Mouse (Mus musculus) heart, embryonic 11.5 days (tissue): ENCODE results near the gene Ankrd33b. TPM values are rescaled to one million over a fixed set of nuclear protein-coding genes. Genes with fewer than 3 reads are reported as not detected.

ENCODE experiments used
- ATAC-seq: fragments of 200-750 bp; cut with Nextera tagmentation; replicated peaks from 2 replicates; pipeline ENCODE4 v1.8.0; 2017; ENCODE audit warnings: moderate library complexity; ENCODE audit not compliant: insufficient number of reproducible peaks, low FRiP score, low TSS enrichment
- H3K27ac ChIP-seq: fragments of 300-500 bp; sonication (generic); 2 replicates; pipeline ENCODE4 v1.5.1; 2014; ENCODE audit warnings: mild to moderate bottlenecking, low read depth, low read length
- H3K27me3 ChIP-seq: fragments of 300-500 bp; sonication (generic); 2 replicates; pipeline ENCODE4 v1.6.1; 2014; ENCODE audit warnings: mild to moderate bottlenecking, low read length, mixed read lengths; ENCODE audit not compliant: control insufficient read depth, insufficient read depth
- H3K36me3 ChIP-seq: fragments of 300-500 bp; sonication (generic); 2 replicates; pipeline ENCODE4 v1.6.1; 2014; ENCODE audit warnings: mild to moderate bottlenecking, low read length, moderate library complexity, mixed read lengths; ENCODE audit not compliant: control insufficient read depth, insufficient read depth
- H3K4me1 ChIP-seq: fragments of 300-500 bp; sonication (generic); 2 replicates; pipeline ENCODE4 v1.6.1; 2014; ENCODE audit warnings: low read length; ENCODE audit not compliant: control insufficient read depth, insufficient read depth
- H3K4me2 ChIP-seq: fragments of 300-500 bp; sonication (generic); 2 replicates; pipeline ENCODE4 v1.6.1; 2014; ENCODE audit warnings: mild to moderate bottlenecking, moderate library complexity
- H3K4me3 ChIP-seq: fragments of 300-500 bp; sonication (generic); 2 replicates; pipeline ENCODE4 v1.5.1; 2014; ENCODE audit warnings: low read depth, low read length
- H3K9ac ChIP-seq: fragments of 300-500 bp; sonication (generic); 2 replicates; pipeline ENCODE4 v1.6.1; 2014; ENCODE audit warnings: mild to moderate bottlenecking, low read depth, low read length, moderate library complexity
- H3K9me3 ChIP-seq: fragments of 300-500 bp; sonication (generic); replicated peaks from 2 replicates; pipeline ENCODE4 v1.6.1; 2016; ENCODE audit warnings: low read length; ENCODE audit not compliant: control insufficient read depth
- WGBS: fragments of 180-500 bp; shearing (Covaris S2); extraction: QIAGEN DNeasy Blood & Tissue Kit; methylation state at CpG from one replicate; pipeline ENCODE4 v1.1.7; 2014; ENCODE audit not compliant: insufficient replicate concordance; 5-methylcytosine and 5-hydroxymethylcytosine counted together
- polyA plus RNA-seq: library from polyadenylated mRNA; unstranded; fragments of >200 nt; fragmentation: Nextera tagmentation; extraction: Ambion mirVana; gene quantifications from 2 replicates; pipeline ENCODE4 v1.2.1, GENCODE M21; 2014

Ankrd33b gene
- 2.1 and 2.2 TPM in 2 replicates for polyA plus RNA-seq

DNA sequence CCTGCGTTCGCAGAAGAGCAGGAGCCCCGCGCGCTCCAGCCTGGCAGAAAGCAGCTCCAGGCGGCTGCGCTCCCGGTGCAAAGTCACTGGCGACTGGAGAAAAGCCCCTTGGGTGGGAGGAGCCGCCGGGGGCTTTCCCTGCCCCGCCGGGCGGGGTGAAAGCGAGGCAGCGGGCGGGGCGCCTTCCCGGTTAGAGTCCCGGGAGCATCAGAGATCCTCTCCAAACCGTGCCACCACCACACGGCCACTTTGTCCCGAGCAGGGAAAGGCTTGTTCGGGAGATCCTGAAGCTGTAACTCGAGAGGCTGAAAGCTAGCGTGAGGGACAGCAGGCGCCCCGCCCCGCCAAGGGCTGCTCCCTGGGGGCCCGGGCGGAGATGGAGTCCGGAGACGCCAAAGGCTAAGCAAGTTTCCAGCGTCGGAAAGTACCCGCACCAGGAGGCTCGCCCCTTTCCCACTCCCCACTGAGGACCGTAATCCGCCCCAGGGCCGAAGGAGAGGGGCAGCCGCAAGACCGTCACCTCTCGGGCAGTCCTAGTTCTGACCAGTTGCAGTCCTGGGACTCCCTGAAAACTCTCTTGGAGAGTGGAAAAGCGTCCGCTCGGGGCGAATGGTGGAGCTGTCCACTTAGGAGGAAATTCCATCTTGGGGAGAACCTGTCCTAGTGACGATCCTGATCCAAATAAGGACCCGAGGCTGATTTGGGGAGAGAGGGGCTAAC is at the start of gene Ankrd33b:
Ankrd33b (minus strand) TSS at position 246 of the 720 bp plus-strand sequence.
- Histone ChIP-seq H3K4me1 (peaks cover 8% of the 10 kb centered on the region), H3K4me3 (peak within 1 kb of the TSS; percentile 60), H3K4me2 (peak within 1 kb of the TSS; percentile 100), H3K27me3 (peaks cover 44% of the 10 kb centered on the region), H3K9me3 (no peaks in the 10 kb centered on the region), H3K9ac (peak within 1 kb of the TSS; percentile 65), H3K27ac (no peak within 1 kb of the TSS), H3K36me3 (no peaks in the 10 kb centered on the region)
- under 1% methylated on average over 49 of the region's 49 CpGs for WGBS
- ATAC-seq = 0 out of 2 replicates have a peak, but pooled peaks have one; percentile 9

DNA sequence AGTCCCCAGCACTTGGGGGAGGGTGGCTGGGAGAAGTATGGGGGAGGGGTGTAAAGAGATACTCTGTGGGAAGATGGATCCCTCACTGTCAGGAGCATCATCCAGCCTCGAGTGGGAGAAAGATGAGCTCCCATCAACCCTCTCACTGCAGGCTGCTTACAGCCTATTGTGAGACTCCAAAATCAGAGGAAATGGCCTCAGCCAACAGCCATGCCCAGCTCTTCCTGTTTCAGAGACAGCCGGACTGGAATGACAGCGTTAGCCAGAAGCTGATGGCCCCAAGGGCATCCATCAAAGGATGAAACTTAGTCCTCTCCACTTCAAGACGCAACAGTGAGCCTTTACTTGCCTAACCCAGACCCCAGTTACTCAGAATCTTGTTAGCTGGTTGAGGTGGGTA is 47.7 kb upstream of the Ankrd33b start:
- no peaks in the 10 kb centered on the region for H3K9me3 ChIP-seq
- no peak overlapping the region for H3K27ac ChIP-seq
- H3K4me2 ChIP-seq = no peak overlapping the region
- H3K9ac ChIP-seq = no peak overlapping the region
- H3K4me1 ChIP-seq = peaks cover 9% of the 10 kb centered on the region; the same call in 1 of the 2 replicates
- no peaks in the 10 kb centered on the region for H3K36me3 ChIP-seq
- WGBS = 47% methylated on average over 4 of the region's 4 CpGs
- no peak overlapping the region for H3K4me3 ChIP-seq
- no peak for ATAC-seq
- no peaks in the 10 kb centered on the region for H3K27me3 ChIP-seq

DNA sequence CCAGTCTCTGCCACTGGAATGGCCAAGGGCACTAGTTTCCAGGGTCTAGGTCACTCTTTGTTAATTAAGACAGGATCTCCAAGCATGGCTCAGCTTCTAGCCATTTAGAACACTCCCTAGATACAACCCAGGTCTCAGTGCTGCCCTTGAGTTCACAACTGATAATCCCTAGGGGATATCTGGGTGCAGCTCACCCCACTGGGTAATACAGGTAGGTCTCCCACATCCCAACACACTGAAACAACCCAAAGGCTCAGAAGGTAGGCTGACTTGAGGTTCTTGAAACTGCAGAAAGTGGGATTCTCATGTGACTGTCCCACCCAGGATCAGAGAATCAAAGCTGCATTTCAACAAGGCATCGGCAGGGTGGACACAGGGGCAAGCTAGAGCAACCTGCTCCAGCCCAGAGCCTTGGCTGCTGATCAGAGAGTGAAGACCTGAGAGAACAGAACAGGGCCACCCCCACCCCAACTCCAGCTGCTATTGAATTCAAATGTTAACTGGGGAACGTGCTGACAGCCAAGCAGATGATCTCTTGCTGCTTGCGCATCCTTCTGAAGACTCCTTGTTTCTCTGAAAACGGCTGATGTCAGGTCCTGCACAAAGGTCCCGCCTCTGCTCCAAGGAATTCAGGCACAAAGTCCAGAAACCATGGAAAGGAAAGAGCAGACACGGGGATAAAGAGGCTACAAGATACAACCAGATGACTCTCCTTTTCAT is 46.8 kb upstream of the Ankrd33b start:
- no peak for ATAC-seq
- H3K36me3 ChIP-seq = no peaks in the 10 kb centered on the region
- H3K9ac ChIP-seq = no peak overlapping the region
- H3K4me3 ChIP-seq = no peak overlapping the region
- peaks cover 9% of the 10 kb centered on the region; the same call in 1 of the 2 replicates for H3K4me1 ChIP-seq
- no peaks in the 10 kb centered on the region for H3K9me3 ChIP-seq
- no peaks in the 10 kb centered on the region for H3K27me3 ChIP-seq
- H3K27ac ChIP-seq = no peak overlapping the region
- WGBS = 52% methylated on average over 6 of the region's 6 CpGs
- H3K4me2 ChIP-seq = no peak overlapping the region

DNA sequence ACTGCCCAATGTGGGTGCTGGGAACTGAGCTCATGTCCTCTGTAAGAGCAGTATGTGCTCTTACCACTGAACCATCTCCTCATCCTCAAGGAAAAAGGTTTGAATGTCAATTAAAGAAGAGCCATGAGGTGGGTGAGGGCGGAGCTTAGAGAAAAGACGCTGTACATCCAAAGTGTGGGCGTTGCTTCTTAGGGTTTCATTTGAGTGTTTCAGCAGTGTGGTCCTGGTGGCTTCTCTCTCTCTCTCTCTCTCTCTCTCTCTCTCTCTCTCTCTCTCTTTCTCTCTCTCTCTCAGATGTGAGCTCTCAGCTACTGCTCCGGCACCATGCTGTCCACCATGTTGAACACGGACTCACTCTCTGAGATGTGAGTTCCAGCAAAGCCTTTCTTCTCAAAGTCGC is 46.1 kb upstream of the Ankrd33b start:
- Histone ChIP-seq H3K27me3 (no peaks in the 10 kb centered on the region), H3K4me1 (peaks cover 9% of the 10 kb centered on the region; the same call in 1 of the 2 replicates), H3K4me3 (no peak overlapping the region), H3K36me3 (no peaks in the 10 kb centered on the region), H3K9ac (no peak overlapping the region), H3K9me3 (no peaks in the 10 kb centered on the region), H3K27ac (no peak overlapping the region), H3K4me2 (no peak overlapping the region)
- WGBS = 89% methylated on average over 6 of the region's 6 CpGs
- ATAC-seq = no peak

DNA sequence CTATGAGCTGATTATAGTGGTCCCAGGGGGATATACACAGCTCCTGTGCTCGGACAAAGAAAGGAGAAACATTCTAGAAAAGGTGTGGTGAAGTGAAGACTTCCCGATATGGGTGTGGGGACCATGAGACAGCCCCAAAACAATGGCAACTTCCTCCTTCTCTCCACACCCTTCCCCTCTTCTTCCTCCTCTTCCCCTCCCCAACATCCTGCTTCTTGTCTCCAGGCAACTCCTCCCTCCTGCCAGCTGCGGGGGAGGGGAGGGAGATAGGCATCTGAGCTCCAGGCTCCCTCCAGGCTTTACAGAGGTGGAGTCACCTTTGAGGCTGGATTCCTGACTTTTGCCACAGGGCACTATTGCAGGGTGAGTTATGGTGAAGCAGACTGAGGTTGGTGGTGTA is 45.4 kb upstream of the Ankrd33b start:
- no peaks in the 10 kb centered on the region for H3K27me3 ChIP-seq
- H3K4me3 ChIP-seq = no peak overlapping the region
- no peak overlapping the region for H3K4me2 ChIP-seq
- no peaks in the 10 kb centered on the region for H3K36me3 ChIP-seq
- no peaks in the 10 kb centered on the region for H3K9me3 ChIP-seq
- no peak overlapping the region for H3K27ac ChIP-seq
- no peak for ATAC-seq
- WGBS = 37% methylated on average over 3 of the region's 3 CpGs
- peaks cover 6% of the 10 kb centered on the region; the same call in 1 of the 2 replicates for H3K4me1 ChIP-seq
- no peak overlapping the region for H3K9ac ChIP-seq

DNA sequence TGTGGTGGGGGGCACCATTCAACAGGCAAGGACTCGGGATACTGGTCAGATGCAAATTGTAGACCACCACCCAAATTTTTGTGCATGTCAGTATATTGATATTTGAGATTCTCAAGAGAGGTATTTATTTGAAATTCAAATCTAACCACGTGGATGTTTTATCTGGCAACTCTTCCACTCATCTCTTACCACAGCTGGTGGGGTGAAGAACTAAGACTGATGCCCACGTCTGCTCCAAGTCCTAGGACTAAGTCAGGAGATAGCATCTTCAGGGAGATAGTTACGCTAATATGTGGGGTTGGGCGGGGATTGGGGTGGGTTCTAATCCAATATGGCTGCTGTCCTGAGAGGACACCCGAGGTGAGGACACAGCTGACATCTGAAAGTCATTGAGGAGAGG is 44.9 kb upstream of the Ankrd33b start:
- Histone ChIP-seq H3K4me3 (no peak overlapping the region), H3K36me3 (no peaks in the 10 kb centered on the region), H3K27ac (no peak overlapping the region), H3K4me1 (peaks cover 6% of the 10 kb centered on the region; the same call in 1 of the 2 replicates), H3K9me3 (no peaks in the 10 kb centered on the region), H3K27me3 (no peaks in the 10 kb centered on the region), H3K4me2 (no peak overlapping the region), H3K9ac (no peak overlapping the region)
- 71% methylated on average over 6 of the region's 6 CpGs for WGBS
- no peak for ATAC-seq

DNA sequence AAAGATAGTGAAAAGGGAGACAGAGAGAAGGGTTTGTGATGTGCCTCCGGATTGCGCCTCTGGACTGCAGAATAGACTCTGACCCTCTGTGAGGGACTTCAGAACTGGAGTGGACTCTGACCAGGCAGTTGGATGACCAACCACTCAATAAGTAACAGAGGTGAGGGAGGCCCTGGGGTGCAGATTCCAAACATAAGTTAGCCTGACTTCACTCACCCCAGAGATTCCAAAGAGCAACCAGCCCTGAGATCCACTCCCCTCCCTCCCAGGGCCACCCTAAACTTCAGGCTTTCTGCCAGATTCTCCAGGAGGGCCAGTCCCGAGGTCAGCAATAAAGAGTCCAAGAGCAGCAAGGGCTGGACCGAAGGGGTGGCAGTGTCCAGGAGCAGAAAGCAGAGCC is 40.0 kb upstream of the Ankrd33b start:
- Histone ChIP-seq H3K4me3 (no peak overlapping the region), H3K9ac (no peak overlapping the region), H3K27me3 (no peaks in the 10 kb centered on the region), H3K4me1 (no peaks in the 10 kb centered on the region), H3K36me3 (no peaks in the 10 kb centered on the region), H3K4me2 (no peak overlapping the region), H3K27ac (no peak overlapping the region), H3K9me3 (no peaks in the 10 kb centered on the region)
- WGBS = 78% methylated on average over 4 of the region's 4 CpGs
- ATAC-seq = no peak

DNA sequence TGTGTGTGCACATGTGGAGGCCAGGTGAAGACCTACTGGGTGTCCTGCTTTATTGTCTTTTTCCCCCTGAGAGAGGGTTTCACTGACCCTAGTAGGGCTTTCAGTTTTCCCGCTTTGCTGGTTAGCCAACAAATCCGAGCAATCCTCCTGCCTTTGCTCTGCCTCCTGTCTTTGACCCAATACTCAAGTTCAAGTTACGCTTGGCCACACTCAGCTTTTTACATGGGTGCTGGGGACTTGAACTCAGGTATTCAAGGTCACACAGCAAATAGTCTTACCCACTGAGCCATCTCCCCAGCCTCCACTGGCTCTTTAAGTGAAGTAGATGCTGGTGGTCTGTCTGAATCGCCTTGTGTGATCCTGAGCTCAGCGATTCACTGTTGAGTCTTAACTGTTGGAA is 39.4 kb upstream of the Ankrd33b start:
- no peaks in the 10 kb centered on the region for H3K9me3 ChIP-seq
- no peak overlapping the region for H3K9ac ChIP-seq
- no peak overlapping the region for H3K4me3 ChIP-seq
- no peak overlapping the region for H3K27ac ChIP-seq
- ATAC-seq = no peak
- H3K36me3 ChIP-seq = no peaks in the 10 kb centered on the region
- H3K4me2 ChIP-seq = no peak overlapping the region
- 74% methylated on average over 5 of the region's 5 CpGs for WGBS
- no peaks in the 10 kb centered on the region for H3K4me1 ChIP-seq
- no peaks in the 10 kb centered on the region for H3K27me3 ChIP-seq
